Mouse (Mus musculus) G1E-ER4 (cell line): Measurements from ENCODE around the gene Polr2e. TPM values are rescaled to one million over a fixed set of nuclear protein-coding genes. Genes with fewer than 3 reads are reported as not detected.

Experiments used
- GATA1 ChIP-seq: IDR thresholded peaks from one replicate; pipeline ENCODE4 v1.8.0; 2012; ENCODE audit warnings: low read length, inconsistent platforms
- polyA plus RNA-seq: library from polyadenylated mRNA; stranded (reverse); fragments of >175 nt; gene quantifications from 2 replicates; pipeline ENCODE4 v1.2.3, GENCODE M21; 2012

Gene Polr2e
- polyA plus RNA-seq, 1 experiment, result 180 TPM

- no peak for TF ChIP-seq GATA1
Measured at GRCm38 (mm10) chr10:80013609-80014008, 26.0 kb downstream of the Polr2e start.

GRCm38 (mm10) chr10:80011740-80012139 lies 27.9 kb downstream of the Polr2e start:
- TF ChIP-seq GATA1, result no peak

DNA sequence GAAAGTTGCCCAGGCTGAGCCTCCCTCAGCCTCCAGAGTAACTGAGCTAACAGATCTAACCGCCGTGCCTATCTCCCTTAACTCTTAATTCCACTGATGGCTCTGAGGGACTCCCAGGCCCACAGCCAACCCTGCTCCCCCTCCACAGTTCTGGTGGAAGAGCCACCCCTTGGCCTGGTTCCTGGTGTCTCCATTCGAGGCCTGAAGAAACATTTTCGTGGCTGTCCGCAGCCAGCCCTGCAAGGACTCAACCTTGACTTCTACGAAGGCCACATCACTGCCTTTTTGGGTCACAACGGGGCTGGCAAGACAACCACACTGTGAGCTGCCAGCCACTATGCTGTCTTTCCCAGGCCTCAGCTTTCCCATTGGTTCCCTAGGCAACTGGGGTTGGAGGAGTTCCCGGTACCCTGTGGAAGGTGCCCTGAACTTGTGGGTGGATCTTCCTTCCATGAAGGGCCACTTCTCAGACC lies 35.3 kb downstream of the Polr2e start:
- TF ChIP-seq GATA1, result no peak

DNA sequence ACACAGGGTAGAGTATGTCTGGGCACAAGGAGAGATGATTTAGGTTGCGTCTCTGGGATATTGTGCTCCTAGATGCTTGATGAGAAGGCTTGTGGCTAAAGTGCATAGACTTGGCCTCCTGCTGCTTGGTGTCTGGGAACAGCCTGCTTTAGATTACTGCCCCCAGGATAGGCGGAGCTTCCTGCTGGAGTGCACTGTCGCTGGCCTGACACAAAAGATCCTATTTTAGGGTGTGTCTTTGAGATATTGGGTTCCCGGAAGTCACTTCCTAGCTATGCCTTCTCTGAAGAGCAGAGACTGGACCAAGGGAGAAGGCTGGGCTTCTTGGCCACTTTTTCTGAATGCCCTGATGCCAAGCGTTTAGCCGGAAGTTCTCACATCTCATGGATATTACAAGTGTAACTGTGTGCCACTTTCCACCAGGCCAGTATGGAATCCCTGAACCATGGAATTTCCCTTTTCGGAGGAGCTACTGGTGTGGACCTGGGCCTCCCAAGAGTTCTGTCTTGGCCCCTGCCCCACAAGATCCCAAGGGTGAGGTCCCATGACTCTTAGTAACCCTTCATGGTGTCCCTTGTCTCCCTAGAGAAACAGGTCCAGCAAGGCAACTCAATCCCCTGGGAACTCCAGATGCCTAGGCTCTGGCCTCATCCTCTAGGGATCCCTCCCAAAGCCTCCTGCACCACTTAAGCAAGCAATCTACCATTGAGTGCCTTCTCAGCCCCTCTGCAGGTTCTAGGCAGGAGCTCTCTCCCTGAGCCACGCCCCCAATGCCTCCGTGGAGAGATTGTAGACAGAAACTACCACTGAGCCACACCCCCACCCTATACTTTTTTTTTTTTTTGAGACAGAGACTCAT lies 36.0 kb downstream of the Polr2e start:
- no peak for TF ChIP-seq GATA1

DNA sequence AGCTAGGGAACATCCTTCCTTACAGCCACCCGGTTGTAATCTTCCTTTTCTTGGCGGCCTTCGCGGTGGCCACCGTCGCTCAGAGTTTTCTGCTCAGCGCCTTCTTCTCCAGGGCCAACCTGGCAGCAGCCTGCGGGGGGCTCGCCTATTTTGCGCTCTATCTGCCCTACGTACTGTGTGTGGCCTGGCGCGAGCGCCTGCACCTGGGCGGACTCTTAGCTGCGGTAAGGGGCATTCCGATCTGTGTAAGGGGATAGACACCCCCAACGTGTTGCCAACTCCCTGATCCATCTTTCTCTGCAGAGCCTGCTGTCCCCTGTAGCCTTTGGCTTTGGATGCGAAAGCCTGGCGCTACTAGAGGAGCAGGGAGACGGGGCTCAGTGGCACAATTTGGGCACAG lies 36.8 kb downstream of the Polr2e start:
- no peak for TF ChIP-seq GATA1

- TF ChIP-seq GATA1, result no peak
Measured at GRCm38 (mm10) chr10:80001945-80002344, 37.6 kb downstream of the Polr2e start.

DNA sequence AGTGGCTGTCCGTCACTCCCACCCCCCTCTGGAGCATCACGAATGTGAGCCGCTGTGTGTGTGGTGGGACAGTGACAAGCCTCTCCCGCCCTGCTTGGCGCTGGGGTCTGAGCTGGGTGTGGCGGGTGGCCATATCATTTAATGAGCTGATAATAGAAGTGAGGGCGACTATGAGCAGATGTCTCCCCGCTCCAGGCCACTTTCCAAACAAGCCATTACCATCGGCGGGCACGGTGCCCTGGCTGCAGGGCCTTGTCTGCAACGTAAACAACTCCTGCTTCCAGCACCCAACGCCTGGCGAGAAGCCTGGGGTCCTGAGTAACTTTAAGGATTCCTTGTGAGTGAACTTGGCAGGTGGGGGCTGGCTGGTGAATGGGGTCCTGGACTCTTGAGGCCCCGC lies 41.8 kb downstream of the Polr2e start:
- TF ChIP-seq GATA1, result no peak

DNA sequence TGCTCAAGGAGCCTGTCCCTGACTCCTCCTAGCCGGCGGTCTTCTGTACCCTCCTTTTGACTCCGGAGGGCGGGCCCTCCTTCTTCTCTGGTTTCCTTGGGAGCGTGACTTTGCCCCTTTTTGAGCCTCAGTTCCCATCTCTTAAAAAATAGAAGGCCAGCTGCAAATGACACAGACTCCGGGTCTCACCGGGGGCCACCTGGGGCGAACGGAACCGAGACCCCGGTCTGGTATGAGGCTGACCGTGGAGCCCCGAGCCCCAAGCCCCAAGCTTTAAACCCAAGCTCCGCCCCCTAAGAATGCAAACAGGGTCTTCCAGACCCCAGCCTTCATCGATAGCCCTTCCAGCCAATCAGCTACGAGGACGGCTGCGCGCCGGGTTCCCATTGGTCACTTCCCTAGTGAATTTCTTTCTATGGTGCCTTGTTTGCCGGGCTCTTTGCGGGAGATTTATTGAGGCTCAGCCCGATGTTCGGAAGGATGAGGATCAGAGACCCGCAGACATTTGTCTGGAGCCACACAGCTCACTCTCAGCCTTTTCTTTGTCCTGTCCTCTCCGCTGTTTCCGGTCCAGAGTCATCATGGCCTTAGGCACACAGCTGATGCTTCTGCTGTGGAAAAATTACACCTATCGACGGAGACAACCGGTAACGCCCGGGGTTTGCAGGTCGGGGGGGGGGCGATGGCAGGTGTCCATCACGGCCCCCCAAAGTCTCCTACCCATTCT lies 42.4 kb downstream of the Polr2e start:
- no peak for TF ChIP-seq GATA1

DNA sequence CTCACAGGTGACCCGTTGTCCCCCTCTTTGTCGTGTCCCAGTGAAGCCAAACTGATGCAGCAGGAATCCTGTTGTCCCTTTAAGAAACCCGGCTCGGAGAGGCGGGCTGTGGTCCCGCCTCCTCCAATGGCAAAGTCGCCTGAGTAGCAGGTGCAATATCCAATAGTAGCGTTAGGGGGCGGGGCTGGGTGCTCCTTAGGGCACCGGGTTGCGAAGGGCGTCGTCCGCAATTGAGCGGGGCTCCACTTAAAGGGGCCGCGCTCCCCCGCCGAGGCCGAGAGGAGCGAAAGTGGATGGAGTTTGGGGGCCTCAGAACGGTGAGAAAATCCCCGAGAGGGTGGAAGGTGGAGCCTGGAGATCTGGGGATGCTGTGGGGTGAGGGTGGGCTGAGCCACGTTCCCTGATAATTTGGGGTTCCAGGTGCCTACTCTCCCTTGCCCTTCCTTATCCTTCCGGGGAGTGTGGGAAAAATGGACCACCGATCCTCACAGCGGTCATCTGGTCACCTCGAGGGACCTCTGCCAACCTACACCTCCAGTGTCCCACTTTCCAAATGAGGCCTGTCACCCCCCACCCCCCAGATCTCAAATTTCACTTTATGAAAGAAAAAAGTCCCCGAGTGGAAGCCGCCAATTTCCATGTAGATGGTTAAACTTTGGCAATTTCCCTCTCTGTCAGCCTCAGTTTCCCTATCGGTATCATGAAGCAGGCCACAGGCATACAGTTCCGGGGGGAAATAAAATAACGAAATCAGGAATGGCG lies 43.1 kb downstream of the Polr2e start, which contains the start of gene Abca7:
Abca7 (plus strand) TSS at position 223 of the 762 bp plus-strand sequence.
- no peak for TF ChIP-seq GATA1

- no peak for TF ChIP-seq GATA1
Measured at GRCm38 (mm10) chr10:79995636-79996035, 44.0 kb downstream of the Polr2e start.

GRCm38 (mm10) chr10:79994397-79995115 lies 45.0 kb downstream of the Polr2e start:
- TF ChIP-seq GATA1, result no peak

- no peak for TF ChIP-seq GATA1
Measured at GRCm38 (mm10) chr10:79991548-79991947, 48.0 kb downstream of the Polr2e start.

DNA sequence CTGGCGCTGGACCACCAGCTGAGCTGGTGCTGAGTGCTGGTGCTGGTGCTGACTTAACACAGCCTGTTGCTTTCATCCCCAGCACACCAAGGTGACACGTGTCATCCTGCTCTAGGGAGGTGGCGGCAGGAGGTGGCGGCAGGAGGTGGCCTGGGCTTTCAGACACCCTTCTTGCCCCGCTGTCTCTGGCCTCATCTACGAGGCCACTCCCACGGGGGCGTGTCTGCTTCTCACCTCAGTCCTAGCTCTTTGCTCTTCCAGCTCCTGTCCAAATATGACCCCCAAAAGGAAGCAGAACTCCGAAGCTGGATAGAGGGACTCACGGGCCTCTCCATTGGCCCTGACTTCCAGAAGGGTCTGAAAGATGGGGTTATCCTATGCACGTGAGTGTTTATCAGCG lies 48.5 kb downstream of the Polr2e start:
- no peak for TF ChIP-seq GATA1

GRCm38 (mm10) chr10:79989870-79990269 lies 49.7 kb downstream of the Polr2e start:
- no peak for TF ChIP-seq GATA1

GRCm38 (mm10) chr10:79989272-79989786 lies 50.3 kb downstream of the Polr2e start:
- no peak for TF ChIP-seq GATA1
